Mouse (Mus musculus) gastrocnemius, postnatal 4 days (tissue): ENCODE data around the gene Cox6a2. TPM values are rescaled to one million over a fixed set of nuclear protein-coding genes. Genes with fewer than 3 reads are reported as not detected.

Source experiments
- total RNA-seq, 2 experiments: library from RNA; stranded (reverse); gene quantifications; 2 replicates each; pipeline ENCODE4 v1.2.3; 2021

Cox6a2 gene
- total RNA-seq, 2 experiments from 2014 or later = 677 to 707 TPM

Other genes with a start within 250 kb of the Cox6a2 start
- 100 to 1,000 TPM; 287 to 354 TPM for gene Fus, start 238.9 kb downstream of the Cox6a2 start, total RNA-seq
- 10 to 100 TPM; 16.0 to 21.7 TPM for gene Pycard, start 212.5 kb downstream of the Cox6a2 start, total RNA-seq
- gene Trim72, start 202.4 kb downstream of the Cox6a2 start, total RNA-seq = 100 to 1,000 TPM; 254 to 296 TPM
- 1 to 10 TPM; 3.9 to 4.6 TPM for gene Itgam, start 143.7 kb downstream of the Cox6a2 start, total RNA-seq
- not detected for gene Gm49368, start 143.7 kb downstream of the Cox6a2 start, total RNA-seq
- gene Itgax, start 76.8 kb downstream of the Cox6a2 start, total RNA-seq = under 1 TPM; 0.31 to 0.37 TPM
- not detected for gene Itgad, start 52.0 kb downstream of the Cox6a2 start, total RNA-seq
- gene Armc5, start 31.0 kb upstream of the Cox6a2 start, total RNA-seq = 10 to 100 TPM; 12.9 TPM
- gene 9130023H24Rik, start 31.6 kb upstream of the Cox6a2 start, total RNA-seq = 1 to 10 TPM; 4.6 to 5.5 TPM
- 10 to 100 TPM; 47.0 to 48.0 TPM for gene Tgfb1i1, start 40.4 kb upstream of the Cox6a2 start, total RNA-seq
- gene Slc5a2, start 59.3 kb upstream of the Cox6a2 start, total RNA-seq = not detected
- gene BC017158, start 91.8 kb upstream of the Cox6a2 start, total RNA-seq = 10 to 100 TPM; 17.3 to 18.0 TPM
- gene Rgs10, start 212.4 kb upstream of the Cox6a2 start, total RNA-seq = 10 to 100 TPM; 14.5 to 18.2 TPM